14 mouse cellular contexts compared by ENCODE assay signal in genomic region chr16:24655116-24655515, GRCm38 (mm10).
"Had no signal": no experiment of that assay in that cellular context is flagged by ENCODE, and none has a peak within 500 bp of the region (broad histone marks: within the 10 kb centered on the region; RNA-seq: fewer than 3 reads in every experiment).

No protein-coding gene starts in this region.

- H3K27me3 ChIP-seq: neural tube, embryonic 15.5 days; stomach, embryonic 15.5 days had no signal

- H3K9me3 ChIP-seq: neural tube, embryonic 15.5 days; stomach, embryonic 15.5 days had no signal

- H3K4me1 ChIP-seq: stomach, embryonic 15.5 days had no signal

- H3K9ac ChIP-seq: neural tube, embryonic 15.5 days; stomach, embryonic 15.5 days had no signal

- H3K4me2 ChIP-seq: neural tube, embryonic 15.5 days; stomach, embryonic 15.5 days had no signal

- H3K36me3 ChIP-seq: neural tube, embryonic 15.5 days; stomach, embryonic 15.5 days had no signal

- H3K27ac ChIP-seq: neural tube, embryonic 15.5 days; stomach, embryonic 15.5 days; stomach, postnatal 0 days had no signal

- DNase-seq: retina, postnatal 1 day; right cerebral cortex, adult 18-20 months; right cerebral cortex, postnatal 14 days; right cerebral cortex, postnatal 25 days; right cerebral cortex, postnatal 4 days; spleen, adult 18-20 months; thymus, adult 18-20 months; thymus, adult 2 months; thymus, postnatal 14 days; thymus, postnatal 25 days; thymus, postnatal 36 days had no signal

- H3K4me3 ChIP-seq: neural tube, embryonic 15.5 days; stomach, embryonic 15.5 days had no signal
